Mouse (Mus musculus) kidney, embryonic 16.5 days (tissue): ENCODE results near the gene Dnajb11. TPM values are rescaled to one million over a fixed set of nuclear protein-coding genes. Genes with fewer than 3 reads are reported as not detected.

Source experiments
- ATAC-seq: fragments of 200-750 bp; cut with Nextera tagmentation; 2 replicates; pipeline ENCODE4 v1.8.0; 2017; ENCODE audit warnings: moderate TSS enrichment; ENCODE audit not compliant: low FRiP score, low TSS enrichment
- H3K27ac ChIP-seq: fragments of 300-500 bp; sonication (generic); 2 replicates; pipeline ENCODE4 v1.5.1; 2014; ENCODE audit warnings: low read length
- H3K27me3 ChIP-seq: fragments of 300-500 bp; sonication (generic); 2 replicates; pipeline ENCODE4 v1.6.1; 2014; ENCODE audit warnings: low read length, control low read depth, mixed read lengths; ENCODE audit not compliant: insufficient read depth
- H3K36me3 ChIP-seq: fragments of 300-500 bp; sonication (generic); 2 replicates; pipeline ENCODE4 v1.6.1; 2014; ENCODE audit warnings: low read length, control low read depth, mixed read lengths; ENCODE audit not compliant: insufficient read depth
- H3K4me1 ChIP-seq: fragments of 300-500 bp; sonication (generic); 2 replicates; pipeline ENCODE4 v1.6.1; 2014; ENCODE audit warnings: low read length, control low read depth, mixed read lengths; ENCODE audit not compliant: insufficient read depth
- H3K4me2 ChIP-seq: fragments of 300-500 bp; sonication (generic); replicated peaks from 2 replicates; pipeline ENCODE4 v1.6.1; 2014; ENCODE audit warnings: low read depth, low read length
- H3K4me3 ChIP-seq: fragments of 300-500 bp; sonication (generic); 2 replicates; pipeline ENCODE4 v1.5.1; 2014; ENCODE audit warnings: mild to moderate bottlenecking, low read length
- H3K9ac ChIP-seq: fragments of 300-500 bp; sonication (generic); replicated peaks from 2 replicates; pipeline ENCODE4 v1.6.1; 2014; ENCODE audit warnings: low read length
- H3K9me3 ChIP-seq: fragments of 300-500 bp; sonication (generic); 2 replicates; pipeline ENCODE4 v1.6.1; 2016; ENCODE audit warnings: low read length, control low read depth
- WGBS: fragments of 180-500 bp; shearing (Covaris S2); extraction: QIAGEN DNeasy Blood & Tissue Kit; methylation state at CpG from one replicate; pipeline ENCODE4 v1.1.7; 2014; 5-methylcytosine and 5-hydroxymethylcytosine counted together
- polyA plus RNA-seq: library from polyadenylated mRNA; unstranded; fragments of >200 nt; fragmentation: Nextera tagmentation; extraction: Ambion mirVana; gene quantifications from 2 replicates; pipeline ENCODE4 v1.2.1, GENCODE M21; 2015

Gene Dnajb11
- polyA plus RNA-seq, 1 experiment from 2014 or later = 123 TPM

DNA sequence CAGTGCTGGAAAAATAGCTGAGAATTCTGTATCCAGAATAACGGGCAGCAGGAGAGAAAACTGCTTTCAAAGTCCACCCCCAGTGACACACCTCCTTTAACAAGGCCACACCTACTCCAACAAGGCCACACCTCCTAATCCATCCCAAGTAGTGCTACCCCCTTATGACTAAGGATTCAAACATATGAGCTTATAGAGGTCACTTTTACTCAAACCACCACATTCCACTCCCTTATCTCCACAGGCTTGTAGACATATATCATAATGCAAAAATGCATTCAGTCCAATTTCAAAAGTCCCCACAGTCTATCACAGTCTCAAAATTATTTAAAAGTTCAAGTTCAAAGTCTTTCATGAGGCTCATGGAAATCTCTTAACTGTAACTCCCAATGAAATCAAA lies 10.0 kb upstream of the Dnajb11 start:
- ATAC-seq = no peak
- H3K9ac ChIP-seq = no peak overlapping the region
- H3K4me1 ChIP-seq = 0 out of 2 replicates have a peak, but pooled peaks cover 5% of the 10 kb centered on the region
- no peaks in the 10 kb centered on the region for H3K27me3 ChIP-seq
- H3K36me3 ChIP-seq = no peaks in the 10 kb centered on the region
- no peak overlapping the region for H3K4me2 ChIP-seq
- no peak overlapping the region for H3K27ac ChIP-seq
- no peak overlapping the region for H3K4me3 ChIP-seq
- WGBS = 90% methylated on average over 1 of the region's 1 CpGs
- H3K9me3 ChIP-seq = no peaks in the 10 kb centered on the region

GRCm38 (mm10) chr16:22848331-22848730 lies 9.3 kb upstream of the Dnajb11 start:
- 62% methylated on average over 1 of the region's 1 CpGs for WGBS
- H3K9ac ChIP-seq = no peak overlapping the region
- ATAC-seq = no peak

DNA sequence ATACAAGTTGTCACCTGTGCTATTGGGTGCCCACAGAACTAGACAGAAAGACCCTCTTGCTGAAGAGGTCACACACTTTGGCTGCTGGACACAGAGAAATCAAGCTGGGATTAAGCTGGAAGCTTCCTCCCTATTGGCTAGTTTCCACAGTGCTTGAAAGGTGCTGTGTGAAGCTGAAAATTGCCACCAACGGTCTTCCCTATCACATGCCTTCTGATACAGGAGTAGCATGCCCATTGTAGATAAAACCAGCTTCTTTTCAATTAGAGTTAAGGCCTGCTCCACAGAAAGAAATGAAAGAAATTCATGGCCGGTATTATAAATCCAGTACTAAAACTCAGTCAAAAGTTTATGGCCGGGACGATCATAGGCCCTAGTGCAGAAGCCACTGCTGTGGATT lies 4.9 kb upstream of the Dnajb11 start:
- WGBS = 92% methylated on average over 4 of the region's 4 CpGs
- Histone ChIP-seq H3K4me1 (peaks cover 4% of the 10 kb centered on the region; the same call in 1 of the 2 replicates), H3K27me3 (no peaks in the 10 kb centered on the region), H3K27ac (no peak overlapping the region), H3K4me2 (no peak overlapping the region), H3K9ac (no peak overlapping the region), H3K9me3 (no peaks in the 10 kb centered on the region), H3K4me3 (no peak overlapping the region), H3K36me3 (no peaks in the 10 kb centered on the region)
- ATAC-seq = no peak

More at GRCm38 (mm10) chr16:22848331-22848730, 9.3 kb upstream of the Dnajb11 start:
- Histone ChIP-seq H3K4me1 (0 out of 2 replicates have a peak, but pooled peaks cover 5% of the 10 kb centered on the region), H3K4me2 (no peak overlapping the region), H3K36me3 (no peaks in the 10 kb centered on the region), H3K27me3 (no peaks in the 10 kb centered on the region), H3K4me3 (no peak overlapping the region), H3K27ac (no peak overlapping the region), H3K9me3 (no peaks in the 10 kb centered on the region)

GRCm38 (mm10) chr16:22856773-22857172 lies 872 bp upstream of the Dnajb11 start:
- Histone ChIP-seq H3K4me2 (peak overlapping the region; percentile 78), H3K9me3 (no peaks in the 10 kb centered on the region), H3K27me3 (no peaks in the 10 kb centered on the region), H3K36me3 (no peaks in the 10 kb centered on the region), H3K4me3 (peak overlapping the region; percentile 94), H3K4me1 (peaks cover 12% of the 10 kb centered on the region), H3K9ac (peak overlapping the region; percentile 76), H3K27ac (peak overlapping the region; percentile 84)
- 7% methylated on average over 9 of the region's 9 CpGs for WGBS
- ATAC-seq = no peak

GRCm38 (mm10) chr16:22872397-22872796 lies 14.8 kb downstream of the Dnajb11 start:
- Histone ChIP-seq H3K27ac (no peak overlapping the region), H3K9ac (no peak overlapping the region), H3K27me3 (no peaks in the 10 kb centered on the region), H3K4me1 (no peaks in the 10 kb centered on the region), H3K4me3 (no peak overlapping the region), H3K4me2 (no peak overlapping the region), H3K9me3 (no peaks in the 10 kb centered on the region), H3K36me3 (peaks cover 52% of the 10 kb centered on the region)
- 96% methylated on average over 8 of the region's 8 CpGs for WGBS
- ATAC-seq = no peak

- WGBS = 79% methylated on average over 4 of the region's 4 CpGs
These were observed 15.7 kb downstream of the Dnajb11 start for GRCm38 (mm10) chr16:22873369-22873768.

GRCm38 (mm10) chr16:22876218-22877043 lies 18.8 kb downstream of the Dnajb11 start:
- Histone ChIP-seq H3K9ac (no peak overlapping the region), H3K4me2 (no peak overlapping the region), H3K9me3 (no peaks in the 10 kb centered on the region), H3K27ac (no peak overlapping the region), H3K4me3 (no peak overlapping the region), H3K27me3 (no peaks in the 10 kb centered on the region), H3K36me3 (peaks cover 18% of the 10 kb centered on the region), H3K4me1 (0 out of 2 replicates have a peak, but pooled peaks cover 8% of the 10 kb centered on the region)
- ATAC-seq = no peak
- WGBS = 45% methylated on average over 9 of the region's 9 CpGs

More at GRCm38 (mm10) chr16:22873369-22873768, 15.7 kb downstream of the Dnajb11 start:
- Histone ChIP-seq H3K4me3 (no peak overlapping the region), H3K27ac (no peak overlapping the region), H3K36me3 (peaks cover 44% of the 10 kb centered on the region), H3K4me1 (no peaks in the 10 kb centered on the region), H3K27me3 (no peaks in the 10 kb centered on the region), H3K9ac (no peak overlapping the region), H3K4me2 (no peak overlapping the region), H3K9me3 (no peaks in the 10 kb centered on the region)
- ATAC-seq = no peak

DNA sequence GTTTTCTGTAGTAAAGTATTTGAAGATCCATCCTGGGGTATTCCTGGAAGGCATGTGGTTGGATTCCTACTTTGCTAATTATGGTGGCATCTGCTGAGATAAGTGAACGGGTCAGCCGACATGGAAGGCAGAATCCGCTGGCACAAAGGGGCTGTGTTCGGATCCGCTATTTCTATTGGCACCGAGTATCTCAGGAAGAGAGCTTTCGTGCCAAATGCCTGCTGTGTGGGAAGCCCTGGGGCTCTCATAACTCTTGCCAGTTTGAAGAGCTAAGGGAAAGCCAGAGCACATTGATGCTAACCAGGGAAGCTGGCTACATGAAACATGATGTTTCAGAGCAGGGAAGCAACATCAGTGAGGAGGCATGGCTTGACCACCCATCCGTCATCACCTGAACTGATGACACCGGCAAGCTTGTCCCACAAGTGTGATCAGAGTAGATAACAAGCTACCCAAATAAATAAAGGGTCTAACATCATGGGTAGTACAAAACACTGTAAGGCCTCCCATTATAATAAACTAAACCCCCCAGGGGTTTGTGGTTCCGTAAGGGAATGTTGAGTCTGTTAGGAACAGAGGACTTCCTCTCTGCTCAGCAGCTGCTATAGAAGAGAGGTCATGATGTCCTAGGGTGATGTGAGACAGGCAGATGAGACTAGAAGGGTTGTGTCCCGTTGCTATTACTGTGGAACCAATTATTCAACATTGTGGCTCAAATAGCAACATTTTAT lies 20.2 kb downstream of the Dnajb11 start:
- Histone ChIP-seq H3K27ac (no peak overlapping the region), H3K9ac (no peak overlapping the region), H3K4me2 (no peak overlapping the region), H3K4me3 (no peak overlapping the region), H3K27me3 (no peaks in the 10 kb centered on the region), H3K36me3 (peaks cover 8% of the 10 kb centered on the region), H3K9me3 (no peaks in the 10 kb centered on the region), H3K4me1 (0 out of 2 replicates have a peak, but pooled peaks cover 8% of the 10 kb centered on the region)
- WGBS = 82% methylated on average over 11 of the region's 11 CpGs
- no peak for ATAC-seq

DNA sequence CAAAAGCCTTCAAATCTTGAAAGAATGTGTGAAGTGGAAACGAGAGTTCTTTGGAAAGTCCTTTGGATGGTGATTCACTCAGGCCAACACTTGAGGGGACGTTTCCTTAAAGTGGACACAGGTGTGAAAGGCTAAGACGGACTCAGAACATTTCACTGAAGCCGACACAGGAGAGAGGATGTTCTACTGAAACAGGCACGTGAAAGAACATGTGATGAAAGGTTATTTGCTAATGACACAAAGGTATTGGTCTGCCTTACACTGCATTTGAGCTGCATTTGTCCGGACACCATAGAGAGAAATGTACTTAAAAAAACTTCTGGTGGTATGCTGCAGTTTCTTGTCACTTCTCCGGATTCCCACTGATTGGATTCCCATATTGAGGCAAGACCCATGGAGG lies 21.1 kb downstream of the Dnajb11 start:
- no peak for ATAC-seq
- Histone ChIP-seq H3K9ac (no peak overlapping the region), H3K4me3 (no peak overlapping the region), H3K36me3 (no peaks in the 10 kb centered on the region), H3K9me3 (no peaks in the 10 kb centered on the region), H3K27ac (no peak overlapping the region), H3K4me2 (no peak overlapping the region), H3K27me3 (no peaks in the 10 kb centered on the region), H3K4me1 (0 out of 2 replicates have a peak, but pooled peaks cover 8% of the 10 kb centered on the region)
- WGBS = 73% methylated on average over 7 of the region's 7 CpGs
